Mouse (Mus musculus) embryo, embryonic 11.5 days (tissue): ENCODE measurements around the gene Zbed5.
"Not testable (repeated sequence)": the region's sequence is repeated elsewhere in the genome, so short reads cannot be mapped to it uniquely, and the experiment has no call there.

Source experiments
- DNase-seq: peaks from one replicate; pipeline ENCODE4 v3.0.0-alpha.2; 2012; ENCODE audit warnings: low read depth, low spot score

Gene Zbed5

GRCm38 (mm10) chr5:129895198-129896088, at the start of gene Zbed5:
Gene Zbed5, plus strand, starts transcription at chr5:129895723.
- DNase-seq, result peak; percentile 90

GRCm38 (mm10) chr5:129846752-129847557, 48.6 kb upstream of the Zbed5 start, which contains the start of gene Sumf2:
Gene Sumf2, plus strand, starts transcription at chr5:129846986.
- peak; percentile 95 for DNase-seq

- DNase-seq, result no peak
Observed at GRCm38 (mm10) chr5:129847558-129847820, 48.0 kb upstream of the Zbed5 start.

GRCm38 (mm10) chr5:129855163-129855562, 40.4 kb upstream of the Zbed5 start:
- no peak for DNase-seq

GRCm38 (mm10) chr5:129856414-129856813, 39.1 kb upstream of the Zbed5 start:
- no peak for DNase-seq

GRCm38 (mm10) chr5:129862325-129862724, 33.2 kb upstream of the Zbed5 start:
- no peak for DNase-seq

GRCm38 (mm10) chr5:129864467-129864866, 31.1 kb upstream of the Zbed5 start:
- no peak for DNase-seq

GRCm38 (mm10) chr5:129865841-129866240, 29.7 kb upstream of the Zbed5 start:
- DNase-seq, result no peak

- no peak for DNase-seq
Observed at GRCm38 (mm10) chr5:129869238-129869995, 26.1 kb upstream of the Zbed5 start.

- no peak for DNase-seq
Observed at GRCm38 (mm10) chr5:129871238-129871637, 24.3 kb upstream of the Zbed5 start.

- no peak for DNase-seq
Observed at GRCm38 (mm10) chr5:129873942-129874341, 21.6 kb upstream of the Zbed5 start.

- no peak for DNase-seq
Observed at GRCm38 (mm10) chr5:129875098-129875497, 20.4 kb upstream of the Zbed5 start.

- DNase-seq, result no peak
Observed at GRCm38 (mm10) chr5:129877731-129878455, 17.6 kb upstream of the Zbed5 start.

- DNase-seq, result no peak
Observed at GRCm38 (mm10) chr5:129878946-129879345, 16.6 kb upstream of the Zbed5 start.

GRCm38 (mm10) chr5:129879888-129880287, 15.6 kb upstream of the Zbed5 start:
- DNase-seq, result no peak

- DNase-seq, result no peak
Observed at GRCm38 (mm10) chr5:129886271-129886670, 9.3 kb upstream of the Zbed5 start.

- peak; percentile 94 for DNase-seq
Observed at GRCm38 (mm10) chr5:129886911-129887636, 8.4 kb upstream of the Zbed5 start, which contains the start of gene Chchd2. Gene Chchd2, minus strand, starts transcription at chr5:129887470.

GRCm38 (mm10) chr5:129890390-129890789, 5.1 kb upstream of the Zbed5 start:
- not testable (repeated sequence) for DNase-seq

- DNase-seq, result no peak
Observed at GRCm38 (mm10) chr5:129898449-129898848, 2.9 kb downstream of the Zbed5 start, which contains the start of gene Phkg1. Gene Phkg1, minus strand, starts transcription at chr5:129898549.

GRCm38 (mm10) chr5:129907775-129908174, 12.3 kb downstream of the Zbed5 start:
- DNase-seq, result no peak
